Mouse (Mus musculus) ES-E14 (cell line): ENCODE results near the gene Srrd.

Experiments used
- CHD2 ChIP-seq: IDR thresholded peaks from 2 replicates; pipeline ENCODE4 v1.6.1; 2014; ENCODE audit warnings: mild to moderate bottlenecking, low read depth, low read length, inconsistent platforms
- MAFK ChIP-seq: IDR thresholded peaks from 2 replicates; pipeline ENCODE4 v1.6.1; 2014; ENCODE audit warnings: mild to moderate bottlenecking, low read depth, low read length, inconsistent platforms; ENCODE audit not compliant: insufficient read depth
- ZNF384 ChIP-seq: IDR thresholded peaks from 2 replicates; pipeline ENCODE4 v1.6.1; 2012; ENCODE audit warnings: low read depth, low read length, inconsistent platforms

GRCm38 (mm10) chr5:112287652-112288051, 55.2 kb downstream of the Srrd start:
- TF ChIP-seq MAFK (no peak), CHD2 (no peak), ZNF384 (no peak)
